Mouse (Mus musculus): ENCODE measurements around the gene Gm5127.

Gene Gm5127

DNA sequence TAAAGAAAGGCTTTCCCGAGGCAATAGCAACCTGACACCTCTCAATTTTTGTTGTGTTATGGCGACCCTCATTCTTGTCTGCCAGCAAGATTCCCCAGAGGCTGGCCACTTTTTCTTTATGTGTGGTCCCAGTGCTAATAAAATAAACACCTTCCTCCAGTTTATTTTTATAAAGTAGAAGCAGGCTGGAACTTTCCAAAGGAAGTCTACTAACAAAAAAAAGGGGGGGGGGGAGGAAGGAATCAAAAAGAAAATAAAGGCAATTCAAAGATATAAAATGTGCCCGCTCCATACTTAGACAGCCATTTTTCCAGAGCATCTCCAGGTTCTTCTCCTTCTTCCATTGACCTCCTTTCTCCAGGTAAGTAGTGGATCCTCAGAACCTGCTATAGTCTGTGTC lies at the start of gene Gm5127:
TSS of gene Gm5127 (plus strand) at position 301 of the 400 bp plus-strand sequence.
- no peak for DNase-seq (ENCODE audit: low read depth, low spot score)

DNA sequence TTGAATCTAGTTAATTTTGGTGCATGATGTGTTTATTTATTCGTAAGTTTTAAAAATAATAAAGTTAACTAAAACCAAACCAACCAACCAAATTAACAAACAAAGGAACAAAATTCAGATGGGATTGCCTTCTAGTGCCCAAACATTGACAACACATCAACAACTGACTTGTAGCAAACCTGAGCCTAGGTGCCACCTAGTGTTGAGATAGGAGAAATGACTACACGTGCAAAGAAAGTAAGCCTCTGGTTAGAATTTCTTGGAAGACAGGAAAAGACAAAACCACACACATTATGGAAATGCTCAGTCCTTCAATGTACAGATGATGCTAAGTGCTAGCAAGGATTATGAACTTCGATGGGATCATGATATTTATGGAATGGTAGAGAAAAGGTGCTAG lies 46.6 kb upstream of the Gm5127 start:
- DNase-seq (ENCODE audit: low read depth, low spot score) = peak; percentile 8

DNA sequence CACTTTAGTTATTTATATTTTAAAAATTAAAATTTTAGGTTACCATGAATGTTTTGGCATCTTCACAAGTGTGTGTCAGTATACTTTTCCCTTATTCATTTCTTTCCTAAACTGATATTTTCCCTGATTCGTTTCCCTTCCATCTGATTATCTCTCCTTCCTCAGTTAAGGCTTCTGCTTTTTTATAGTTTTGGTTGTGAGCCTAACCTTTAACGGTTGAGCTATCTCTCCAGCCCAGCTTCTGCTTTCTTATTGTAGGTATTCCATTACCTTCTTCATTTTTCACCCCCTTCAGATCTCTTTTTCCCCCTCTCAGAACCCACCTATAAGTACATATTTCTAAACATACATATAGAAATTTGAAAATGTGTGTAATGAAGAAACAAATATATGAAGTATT lies 27.5 kb upstream of the Gm5127 start:
- DNase-seq (ENCODE audit: low read depth, low spot score) = no peak

DNA sequence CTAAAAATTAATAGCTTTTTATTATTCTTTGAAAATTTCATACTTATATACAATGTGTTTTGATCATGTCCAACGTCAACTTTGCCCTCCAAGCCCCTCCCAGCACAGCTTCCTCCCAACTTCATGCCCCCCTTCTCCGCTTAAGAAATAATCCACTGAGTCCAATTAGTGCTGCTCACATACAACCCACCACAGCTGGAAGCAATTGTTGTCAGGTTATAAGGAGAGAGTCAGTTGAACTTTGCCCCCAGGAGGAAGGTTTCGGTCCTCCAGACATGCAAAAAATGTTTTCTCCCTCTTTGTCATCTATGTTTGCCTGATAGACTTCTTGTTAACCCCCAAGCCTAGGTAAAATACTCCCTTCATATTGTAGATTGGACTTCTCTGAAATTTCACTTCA lies 4.0 kb upstream of the Gm5127 start:
- DNase-seq (ENCODE audit: low read depth, low spot score) = no peak

DNA sequence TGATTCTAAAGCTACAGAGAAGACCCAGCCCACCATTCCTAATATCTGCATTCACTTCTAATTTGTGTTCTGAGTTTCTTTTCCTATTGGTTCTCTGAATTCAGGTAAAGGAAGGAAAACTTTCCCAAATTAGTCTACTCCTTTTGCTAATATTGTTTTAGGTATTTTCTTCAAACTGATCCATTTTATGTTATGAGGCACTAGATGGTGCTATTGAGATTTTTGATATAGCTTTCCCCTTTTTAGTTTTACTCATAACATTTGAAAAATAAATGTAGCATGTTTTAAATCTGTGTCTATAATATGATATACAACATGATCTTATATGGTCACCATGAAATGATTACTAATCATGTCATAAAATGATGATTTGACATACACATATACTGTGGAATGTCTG lies 2.6 kb upstream of the Gm5127 start:
- DNase-seq (ENCODE audit: low read depth, low spot score) = no peak

DNA sequence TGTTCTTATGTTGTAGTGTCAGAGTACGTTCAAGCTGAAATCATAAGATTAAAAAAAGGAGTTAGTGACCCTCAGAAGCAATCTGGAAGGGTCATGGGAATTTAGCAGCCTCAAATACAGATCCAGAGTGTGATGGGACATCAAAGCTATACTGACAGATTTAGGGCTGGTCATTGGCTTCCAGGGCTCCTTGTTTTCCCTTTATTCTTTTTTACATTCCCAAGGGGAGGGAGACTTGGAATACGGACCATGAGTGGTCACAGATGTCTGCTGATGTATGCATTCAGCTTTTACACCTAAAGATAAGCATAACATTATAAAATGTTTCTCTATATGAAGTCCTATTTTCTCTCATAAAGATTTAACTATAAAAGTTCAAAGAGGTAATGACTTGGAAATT lies 789 bp upstream of the Gm5127 start:
- DNase-seq (ENCODE audit: low read depth, low spot score) = no peak

DNA sequence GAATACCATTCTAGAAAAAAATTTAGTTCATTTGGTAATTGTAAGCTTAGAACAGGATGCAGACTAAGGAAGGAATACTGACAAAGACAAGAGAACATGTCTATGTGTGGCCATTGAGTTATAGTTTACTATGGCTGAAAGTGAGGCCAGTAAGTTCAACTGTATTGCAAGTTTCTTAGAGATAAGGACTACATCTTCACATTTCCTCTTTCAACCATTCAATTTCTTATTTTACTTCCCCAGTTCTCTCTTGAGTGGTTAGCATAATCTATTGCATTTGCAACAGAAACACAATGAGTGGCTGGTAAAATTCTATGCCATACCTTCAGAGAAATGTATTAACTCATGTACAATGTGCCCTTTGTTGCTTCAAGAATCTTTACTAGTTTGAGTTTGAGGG lies 10.9 kb downstream of the Gm5127 start:
- no peak for DNase-seq (ENCODE audit: low read depth, low spot score)

DNA sequence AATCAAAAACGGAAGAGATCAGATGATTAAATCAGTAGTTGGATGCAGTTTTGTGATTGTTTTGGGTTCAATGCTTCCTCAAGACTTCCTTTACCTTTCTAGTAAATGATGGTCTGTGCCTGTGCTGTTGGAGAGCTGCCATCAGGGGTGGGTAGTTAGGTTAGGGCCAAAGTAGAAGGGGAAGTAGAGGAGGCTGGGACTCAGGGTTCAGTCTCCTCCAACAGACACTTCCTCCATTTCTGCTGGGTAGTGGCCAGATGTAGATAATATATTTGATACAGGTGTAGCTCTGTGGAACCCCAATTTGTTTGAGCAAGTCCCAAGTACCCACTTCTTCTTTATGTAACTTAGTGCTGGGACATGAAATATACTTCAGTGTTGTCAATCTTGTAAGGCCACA lies 12.9 kb downstream of the Gm5127 start:
- DNase-seq (ENCODE audit: low read depth, low spot score) = no peak

DNA sequence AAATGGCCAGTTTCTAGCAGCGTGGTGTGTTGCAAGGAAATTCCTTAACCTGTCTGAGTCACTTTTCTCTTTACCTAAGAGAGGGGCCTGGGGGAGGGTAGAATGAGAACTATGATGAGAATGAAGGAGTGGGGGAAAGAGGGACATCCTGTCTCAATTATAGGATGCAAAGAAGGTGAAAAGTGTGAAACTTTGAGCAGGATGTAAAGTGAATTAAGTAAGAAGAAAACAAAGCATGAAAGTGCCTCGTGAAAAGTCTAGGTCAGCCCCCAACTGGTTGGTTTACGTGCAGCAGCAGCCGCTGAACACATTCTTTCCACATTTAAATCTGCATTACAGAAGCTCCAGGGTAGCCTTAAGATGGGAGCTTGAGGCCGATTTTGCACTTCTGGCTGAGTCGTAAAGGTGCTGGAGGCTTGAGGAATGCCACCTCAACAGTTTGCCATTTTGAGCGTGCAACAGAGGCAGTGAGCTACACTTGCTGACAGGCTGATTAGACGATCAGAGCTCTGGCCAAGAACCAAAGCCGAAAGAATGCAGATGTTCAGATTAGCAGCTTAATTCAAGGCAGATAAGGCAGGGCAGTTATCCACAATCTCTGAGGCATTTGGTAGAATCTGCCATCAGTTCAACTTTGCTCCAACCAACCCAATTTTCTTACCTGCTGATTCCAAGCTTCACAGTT lies 19.7 kb downstream of the Gm5127 start:
- peak; percentile 50 for DNase-seq (ENCODE audit: low read depth, low spot score)

DNA sequence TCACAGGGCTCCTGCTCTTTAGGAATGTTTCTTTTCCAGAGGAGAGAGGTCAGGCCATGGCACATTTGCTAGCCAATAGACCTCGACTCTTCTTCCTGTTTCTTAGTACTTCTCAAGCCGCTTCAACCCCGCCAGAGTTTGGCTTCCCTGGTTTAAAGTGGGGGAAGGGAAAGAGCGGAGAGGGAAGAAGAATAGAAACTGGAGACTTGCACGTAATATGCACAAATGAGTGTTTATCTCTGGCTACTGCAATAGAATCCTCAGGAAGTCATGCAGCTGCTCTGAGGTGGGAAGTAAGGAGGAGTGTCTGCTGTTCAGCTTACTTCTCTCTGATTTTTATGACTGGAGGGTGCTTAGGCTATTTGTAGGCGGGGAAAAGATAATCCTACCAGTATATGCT lies 20.4 kb downstream of the Gm5127 start, which contains the start of gene Cysltr1:
TSS of gene Cysltr1 (minus strand) at position 294 of the 400 bp plus-strand sequence.
- DNase-seq (ENCODE audit: low read depth, low spot score) = no peak

DNA sequence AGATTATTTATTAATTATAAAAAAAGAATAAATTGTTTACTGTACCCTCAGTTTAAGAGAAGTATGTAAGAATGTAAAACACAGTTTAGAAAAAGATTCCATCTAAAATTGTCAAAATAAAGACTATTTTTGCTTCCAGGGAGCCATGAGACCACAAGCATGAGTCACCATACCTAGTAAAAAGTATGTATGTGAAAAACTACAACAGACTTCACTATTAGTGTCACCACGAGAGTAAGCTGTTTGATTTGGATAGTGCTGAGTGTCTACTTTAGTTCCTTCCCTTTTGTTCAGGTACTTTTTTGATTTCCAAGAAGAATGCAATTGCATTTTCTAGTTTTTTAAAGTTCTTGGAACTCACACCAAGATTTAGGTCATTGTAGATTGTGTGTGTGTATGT lies 39.5 kb downstream of the Gm5127 start:
- DNase-seq (ENCODE audit: low read depth, low spot score) = no peak

DNA sequence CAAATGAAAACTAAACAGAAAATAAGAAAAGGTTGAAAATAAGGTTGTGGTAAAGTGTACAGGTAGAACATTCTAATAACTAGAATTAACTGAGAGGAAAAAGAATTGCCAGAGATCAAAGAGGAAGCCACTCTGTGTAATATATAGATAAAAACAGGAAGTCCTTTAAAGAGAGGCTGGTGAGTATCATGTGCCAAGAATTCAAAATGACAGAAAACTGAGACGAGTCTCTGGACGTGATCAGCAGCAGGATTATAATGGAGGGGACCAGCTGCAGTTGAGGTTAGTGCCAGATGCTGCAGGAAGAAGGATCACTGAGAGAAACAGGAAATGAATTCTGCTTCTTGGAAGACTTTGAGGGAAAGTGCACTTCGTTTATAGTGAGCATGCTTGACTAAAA lies 40.7 kb downstream of the Gm5127 start:
- DNase-seq (ENCODE audit: low read depth, low spot score) = no peak

DNA sequence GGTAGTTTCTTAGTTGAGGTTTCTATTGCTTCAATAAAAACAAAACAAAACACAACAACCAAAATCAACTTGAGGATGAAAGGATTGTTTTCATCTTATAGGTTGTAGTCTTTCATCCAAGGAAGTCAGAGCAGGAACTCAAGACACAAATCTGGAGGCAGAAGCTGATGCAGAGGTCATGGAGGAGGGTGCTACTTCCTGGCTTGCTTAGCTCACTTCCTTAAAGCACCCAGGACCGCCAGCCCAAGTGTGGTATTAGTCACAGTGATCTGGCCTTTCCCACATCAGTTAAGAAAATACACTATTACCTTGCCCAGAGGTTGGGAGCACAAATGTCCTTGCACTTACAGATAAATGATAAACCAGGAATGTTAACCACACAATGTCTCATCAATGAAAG lies 45.5 kb downstream of the Gm5127 start:
- no peak for DNase-seq (ENCODE audit: low read depth, low spot score)

DNA sequence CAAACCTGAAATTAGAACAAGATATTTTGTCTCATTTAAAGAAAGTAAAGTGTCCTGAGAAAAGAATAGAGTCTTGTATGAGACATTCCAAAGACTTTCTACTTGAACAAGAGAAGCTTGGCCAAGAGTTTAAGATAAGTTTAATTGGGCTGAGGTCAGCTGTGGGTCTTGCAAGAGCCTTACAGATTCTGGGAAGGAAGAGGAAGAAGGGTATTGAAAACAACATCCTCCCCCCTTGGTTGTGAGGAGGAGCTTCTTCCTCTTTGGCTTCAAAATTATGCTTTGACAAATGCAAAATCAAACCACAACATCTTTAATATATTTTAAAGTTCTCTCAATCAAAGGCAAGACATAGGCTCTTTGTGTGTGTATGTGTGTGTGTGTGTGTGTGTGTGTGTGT lies 50.6 kb downstream of the Gm5127 start:
- no peak for DNase-seq (ENCODE audit: low read depth, low spot score)

DNA sequence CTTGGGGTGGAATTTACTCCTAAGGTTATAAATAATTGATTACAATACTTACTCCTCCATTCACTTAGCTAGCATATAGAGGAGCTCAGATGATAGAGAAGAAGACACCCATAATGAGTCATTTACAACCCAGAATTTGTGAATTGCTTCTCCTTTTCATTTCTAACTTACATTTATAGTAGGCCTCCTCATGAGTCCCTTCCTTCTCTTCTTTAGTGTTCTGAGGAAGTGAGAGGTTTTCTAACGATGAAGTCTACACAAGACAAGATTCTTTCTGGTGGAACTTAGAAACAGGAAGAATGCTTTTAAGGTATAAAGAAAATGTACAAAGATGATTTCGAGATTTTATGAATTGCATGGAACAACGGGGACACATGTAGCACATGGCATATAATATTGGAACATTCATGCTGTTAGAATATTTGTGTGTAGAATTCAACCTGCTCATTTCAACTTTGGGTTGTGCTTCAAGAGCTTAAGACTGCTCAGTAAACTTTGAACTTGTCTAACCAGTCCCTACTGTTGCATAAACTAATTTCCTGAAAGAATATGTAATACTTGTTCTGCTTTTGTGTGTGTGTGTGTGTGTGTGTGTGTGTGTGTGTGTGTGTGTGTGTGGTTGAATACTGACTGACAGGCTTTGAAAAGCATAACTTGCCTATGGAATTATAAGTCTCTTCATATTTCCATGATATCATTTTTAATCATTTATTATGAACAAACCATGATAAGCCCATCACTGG lies 52.0 kb downstream of the Gm5127 start:
- no peak for DNase-seq (ENCODE audit: low read depth, low spot score)

DNA sequence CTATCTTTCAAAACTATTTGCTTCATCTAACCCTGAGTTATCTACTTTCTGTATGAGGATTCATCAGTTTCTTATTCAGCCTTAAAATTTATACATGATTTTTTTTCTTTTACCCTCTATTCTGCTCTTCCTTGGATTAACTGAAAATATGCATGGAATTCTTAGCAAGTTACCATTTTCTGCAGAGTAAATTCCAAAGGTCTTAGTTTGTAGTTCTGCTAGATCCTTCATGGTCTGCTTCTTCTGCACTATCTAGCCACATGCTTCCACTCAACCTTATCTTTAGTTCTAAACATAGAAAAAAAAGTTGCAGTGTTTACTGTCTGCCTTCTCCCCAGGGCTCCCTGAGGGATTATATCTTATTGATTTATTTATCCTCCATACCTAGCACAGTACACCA lies 79.1 kb downstream of the Gm5127 start:
- no peak for DNase-seq (ENCODE audit: low read depth, low spot score)

DNA sequence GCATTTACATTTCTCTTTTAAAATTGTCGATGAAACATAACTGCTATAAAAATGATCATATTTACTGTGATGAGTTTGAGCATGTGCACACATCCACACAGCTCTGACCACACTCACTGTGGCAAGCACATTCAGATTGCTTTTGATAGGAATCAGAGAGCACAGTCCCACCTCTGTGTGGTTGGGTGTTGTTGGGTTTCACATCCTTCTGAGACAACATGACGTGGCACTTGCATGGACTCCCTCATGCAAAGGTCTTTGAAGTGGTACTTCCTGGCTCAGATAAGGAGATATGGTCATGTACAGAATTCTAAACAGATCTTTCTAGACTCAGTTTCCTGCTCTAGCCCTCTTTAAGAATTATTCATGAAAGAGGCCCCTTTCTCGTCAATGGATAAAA lies 121.6 kb downstream of the Gm5127 start:
- no peak for DNase-seq (ENCODE audit: low read depth, low spot score)

DNA sequence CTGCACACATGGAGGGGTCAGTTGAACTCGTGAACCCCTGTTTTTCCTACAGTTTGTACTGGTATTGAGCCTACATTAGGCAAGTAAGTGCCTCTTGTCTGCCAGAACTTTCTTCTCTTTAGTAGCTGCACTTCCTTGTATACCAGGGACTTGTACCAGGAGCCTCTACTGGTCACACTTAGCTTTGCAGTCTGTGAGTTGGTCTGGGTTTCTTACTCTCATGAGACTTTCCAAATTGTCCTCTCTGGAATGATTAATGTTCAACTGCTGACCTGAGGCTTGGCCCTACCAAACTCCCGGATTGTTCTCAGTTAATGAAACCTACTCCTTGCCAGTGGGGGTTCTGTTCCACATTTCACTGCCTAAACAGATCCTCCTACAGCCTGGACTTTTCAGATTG lies 134.2 kb downstream of the Gm5127 start:
- peak; percentile 5 for DNase-seq (ENCODE audit: low read depth, low spot score)

DNA sequence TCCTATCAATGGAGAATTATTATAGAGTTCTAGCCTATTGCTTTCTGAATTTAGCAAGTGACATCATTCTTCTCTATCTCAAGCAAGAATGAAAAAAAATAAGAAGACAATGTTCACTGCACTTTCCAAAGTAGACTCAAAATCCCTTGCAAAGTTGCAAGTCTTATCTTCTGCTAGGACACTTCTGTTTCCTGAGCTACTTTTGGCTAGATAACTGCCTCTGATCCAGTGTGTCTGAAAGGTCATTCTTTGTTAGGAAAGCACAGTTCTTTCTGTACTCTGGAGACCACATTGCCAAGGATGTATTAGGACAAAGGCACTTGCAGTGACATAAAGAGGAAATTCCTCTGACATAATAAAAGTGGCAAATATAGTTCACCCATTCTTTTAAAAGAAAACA lies 159.3 kb downstream of the Gm5127 start:
- DNase-seq (ENCODE audit: low read depth, low spot score) = no peak

DNA sequence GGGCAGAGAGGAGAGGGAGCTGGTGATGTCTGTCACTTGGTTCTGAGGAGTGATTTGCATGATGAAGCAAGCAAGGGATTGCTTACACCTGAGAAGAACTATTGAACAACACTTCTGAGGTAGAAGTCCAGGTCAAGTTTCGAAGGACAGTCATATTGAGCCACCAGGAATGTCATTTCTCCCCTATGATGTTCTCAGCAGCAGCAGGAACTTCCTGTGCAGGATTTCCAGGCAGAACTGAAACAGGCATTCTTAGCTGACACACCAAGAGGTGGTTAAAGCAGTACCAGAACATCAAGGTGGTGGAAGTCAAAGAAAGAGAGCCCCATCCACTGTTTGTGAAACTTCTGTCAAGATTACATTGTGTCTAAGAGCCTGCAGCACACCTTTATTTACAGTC lies 172.3 kb downstream of the Gm5127 start:
- no peak for DNase-seq (ENCODE audit: low read depth, low spot score)
